Mouse (Mus musculus) midbrain, embryonic 14.5 days (tissue): ENCODE data around the gene Mfap4. TPM values are rescaled to one million over a fixed set of nuclear protein-coding genes. Genes with fewer than 3 reads are reported as not detected.

Experiments used
- ATAC-seq: fragments of 200-750 bp; cut with Nextera tagmentation; 2 replicates; pipeline ENCODE4 v1.8.0; 2017; ENCODE audit warnings: moderate number of reproducible peaks, moderate library complexity; ENCODE audit not compliant: low FRiP score, low TSS enrichment
- DNase-seq: peaks from one replicate; pipeline ENCODE4 v3.0.0-alpha.2; 2015
- H3K27ac ChIP-seq: fragments of 300-500 bp; sonication (generic); replicated peaks from 2 replicates; pipeline ENCODE4 v1.5.1; 2014; ENCODE audit warnings: mild to moderate bottlenecking, low read depth, low read length, moderate library complexity
- H3K27me3 ChIP-seq: fragments of 300-500 bp; sonication (generic); 2 replicates; pipeline ENCODE4 v1.6.1; 2014; ENCODE audit warnings: low read length, control low read depth, mixed read lengths; ENCODE audit not compliant: control insufficient read depth, insufficient read depth
- H3K36me3 ChIP-seq: fragments of 300-500 bp; sonication (generic); 2 replicates; pipeline ENCODE4 v1.6.1; 2014; ENCODE audit warnings: low read length, control low read depth; ENCODE audit not compliant: control insufficient read depth, insufficient read depth
- H3K4me1 ChIP-seq: fragments of 300-500 bp; sonication (generic); 2 replicates; pipeline ENCODE4 v1.6.1; 2014; ENCODE audit warnings: mild to moderate bottlenecking, antibody characterized with exemption, low read length, control low read depth; ENCODE audit not compliant: control insufficient read depth, insufficient read depth
- H3K4me2 ChIP-seq: fragments of 300-500 bp; sonication (generic); 2 replicates; pipeline ENCODE4 v1.6.1; 2014; ENCODE audit warnings: mild to moderate bottlenecking, low read length, moderate library complexity
- H3K4me3 ChIP-seq: fragments of 300-500 bp; sonication (generic); replicated peaks from 2 replicates; pipeline ENCODE4 v1.5.1; 2014; ENCODE audit warnings: low read depth, low read length
- H3K9ac ChIP-seq: fragments of 300-500 bp; sonication (generic); replicated peaks from 2 replicates; pipeline ENCODE4 v1.6.1; 2014; ENCODE audit warnings: mild to moderate bottlenecking, low read length, moderate library complexity
- H3K9me3 ChIP-seq: fragments of 300-500 bp; sonication (generic); 2 replicates; pipeline ENCODE4 v1.6.1; 2016; ENCODE audit warnings: low read length, control low read depth, mixed read lengths; ENCODE audit not compliant: control insufficient read depth
- WGBS: fragments of 180-500 bp; shearing (Covaris S2); extraction: QIAGEN DNeasy Blood & Tissue Kit; methylation state at CpG from one replicate; pipeline ENCODE4 v1.1.7; 2014; 5-methylcytosine and 5-hydroxymethylcytosine counted together
- polyA plus RNA-seq: library from polyadenylated mRNA; unstranded; fragments of >200 nt; fragmentation: Nextera tagmentation; extraction: Ambion mirVana; gene quantifications from 2 replicates; pipeline ENCODE4 v1.2.1, GENCODE M21; 2014

Gene Mfap4
- polyA plus RNA-seq, 1 experiment from 2014 or later = 29.8 TPM

DNA sequence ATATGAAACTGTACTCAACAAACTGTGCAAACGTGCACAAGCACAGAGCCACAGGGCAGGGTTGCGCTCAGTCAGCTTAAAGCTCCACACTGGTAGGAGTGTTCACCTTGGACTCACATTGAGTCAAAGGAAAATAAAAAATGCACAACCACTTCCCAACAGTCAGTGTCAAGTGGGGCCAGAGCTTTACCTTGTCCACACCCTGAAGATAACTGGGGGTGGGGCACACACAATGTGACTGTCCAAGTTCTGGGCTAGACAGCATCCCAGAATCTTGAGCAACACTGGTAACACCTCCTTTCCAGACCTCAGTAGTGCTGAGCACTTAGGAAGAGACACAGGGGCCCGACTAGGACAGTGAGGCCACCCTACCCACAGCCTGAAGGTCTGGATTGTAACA, 33.6 kb downstream of the Mfap4 start:
- no peaks in the 10 kb centered on the region for H3K4me1 ChIP-seq
- no peak overlapping the region for H3K27ac ChIP-seq
- no peak overlapping the region for H3K4me3 ChIP-seq
- ATAC-seq (no peak), DNase-seq (no peak)
- no peak overlapping the region for H3K9ac ChIP-seq
- 95% methylated on average over 3 of the region's 3 CpGs for WGBS
- no peaks in the 10 kb centered on the region for H3K27me3 ChIP-seq
- no peak overlapping the region for H3K4me2 ChIP-seq
- no peaks in the 10 kb centered on the region for H3K9me3 ChIP-seq
- H3K36me3 ChIP-seq = peaks cover 70% of the 10 kb centered on the region

DNA sequence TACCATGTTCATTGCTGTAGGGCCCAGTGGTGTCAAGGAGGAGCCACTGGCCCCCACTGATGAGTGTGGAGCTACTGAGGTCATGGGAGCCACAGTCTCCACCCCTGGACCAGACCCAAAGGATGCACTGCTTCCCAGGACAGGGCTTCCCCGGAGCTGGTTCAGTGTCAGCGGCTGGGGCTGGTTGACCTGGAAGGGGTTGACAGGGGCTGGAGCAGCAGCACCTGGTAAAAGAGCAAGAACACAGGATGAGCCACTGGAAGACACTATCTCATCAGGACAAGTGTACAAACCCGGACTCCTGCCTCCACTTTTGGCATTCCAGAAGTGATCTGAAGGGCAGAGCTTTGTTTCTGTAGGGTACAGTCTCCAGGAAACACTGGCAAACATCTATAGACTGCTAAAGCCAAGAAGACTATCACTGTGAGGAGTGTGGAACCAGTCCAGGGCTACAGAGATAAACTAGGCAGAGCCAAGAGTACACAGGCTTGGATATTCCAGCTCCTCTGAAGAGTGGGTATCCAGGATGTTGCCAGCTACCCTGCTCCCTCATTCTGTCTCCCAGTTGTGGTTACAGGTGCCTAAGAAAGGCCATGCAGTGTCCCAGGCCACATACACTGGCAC, 34.4 kb downstream of the Mfap4 start:
- Histone ChIP-seq H3K9me3 (no peaks in the 10 kb centered on the region), H3K36me3 (peaks cover 66% of the 10 kb centered on the region), H3K9ac (no peak overlapping the region), H3K27me3 (no peaks in the 10 kb centered on the region), H3K4me3 (no peak overlapping the region), H3K4me1 (no peaks in the 10 kb centered on the region), H3K27ac (no peak overlapping the region), H3K4me2 (no peak overlapping the region)
- DNase-seq (no peak), ATAC-seq (no peak)
- 93% methylated on average over 3 of the region's 3 CpGs for WGBS

DNA sequence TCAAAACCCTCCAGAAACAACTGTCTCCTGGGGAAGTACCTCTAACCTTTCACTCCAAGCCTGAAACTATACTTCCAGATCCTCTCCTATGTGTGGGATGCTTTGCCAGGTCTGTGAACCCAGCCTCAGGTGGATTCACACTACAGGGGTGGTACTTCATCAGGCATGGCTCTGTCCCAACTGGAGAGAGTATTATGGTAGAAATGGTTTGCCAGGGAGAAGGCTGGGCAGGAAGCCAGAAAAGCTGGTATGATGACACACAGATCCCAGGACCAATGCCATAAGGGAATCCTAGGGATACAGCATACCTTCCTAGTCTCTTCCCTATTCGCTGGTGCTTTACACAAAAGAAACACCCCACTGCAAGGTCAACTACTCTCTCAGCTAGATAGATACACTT, 41.6 kb downstream of the Mfap4 start:
- no peak overlapping the region for H3K9ac ChIP-seq
- no peak for ATAC-seq
- 96% methylated on average over 1 of the region's 1 CpGs for WGBS
- H3K36me3 ChIP-seq = peaks cover 20% of the 10 kb centered on the region
- no peaks in the 10 kb centered on the region for H3K27me3 ChIP-seq
- H3K4me1 ChIP-seq = no peaks in the 10 kb centered on the region
- no peak overlapping the region for H3K27ac ChIP-seq
- no peaks in the 10 kb centered on the region for H3K9me3 ChIP-seq
- H3K4me2 ChIP-seq = no peak overlapping the region
- H3K4me3 ChIP-seq = no peak overlapping the region
- no peak for DNase-seq

DNA sequence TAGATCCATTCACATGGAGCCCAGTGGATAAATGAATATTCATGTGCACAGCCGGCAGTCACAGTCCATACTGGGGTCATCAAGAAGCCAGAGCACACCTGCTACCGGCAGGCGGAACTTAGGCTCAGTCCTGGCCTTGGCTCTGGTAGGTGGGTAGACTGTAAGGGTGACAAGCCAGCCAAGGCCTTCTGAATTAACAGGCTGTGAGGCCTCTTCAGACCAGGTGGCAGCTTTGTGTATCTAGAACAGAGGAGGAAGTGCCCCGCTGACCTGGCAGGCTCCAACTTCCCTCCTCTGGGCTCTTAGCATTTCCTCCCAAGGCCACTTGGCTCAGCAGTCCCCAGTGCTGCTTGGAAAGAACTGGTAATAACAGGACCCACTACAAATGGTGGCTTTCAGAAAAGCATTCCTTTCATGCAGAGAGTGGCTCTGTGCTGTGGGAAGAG, 44.1 kb downstream of the Mfap4 start:
- ATAC-seq = no peak
- no peak overlapping the region for H3K27ac ChIP-seq
- H3K4me2 ChIP-seq = no peak overlapping the region
- H3K9ac ChIP-seq = no peak overlapping the region
- H3K4me3 ChIP-seq = no peak overlapping the region
- peaks cover 23% of the 10 kb centered on the region; the same call in 1 of the 2 replicates for H3K36me3 ChIP-seq
- 24% methylated on average over 4 of the region's 4 CpGs for WGBS
- H3K9me3 ChIP-seq = no peaks in the 10 kb centered on the region
- no peaks in the 10 kb centered on the region for H3K4me1 ChIP-seq
- DNase-seq = peak; percentile 17
- no peaks in the 10 kb centered on the region for H3K27me3 ChIP-seq

DNA sequence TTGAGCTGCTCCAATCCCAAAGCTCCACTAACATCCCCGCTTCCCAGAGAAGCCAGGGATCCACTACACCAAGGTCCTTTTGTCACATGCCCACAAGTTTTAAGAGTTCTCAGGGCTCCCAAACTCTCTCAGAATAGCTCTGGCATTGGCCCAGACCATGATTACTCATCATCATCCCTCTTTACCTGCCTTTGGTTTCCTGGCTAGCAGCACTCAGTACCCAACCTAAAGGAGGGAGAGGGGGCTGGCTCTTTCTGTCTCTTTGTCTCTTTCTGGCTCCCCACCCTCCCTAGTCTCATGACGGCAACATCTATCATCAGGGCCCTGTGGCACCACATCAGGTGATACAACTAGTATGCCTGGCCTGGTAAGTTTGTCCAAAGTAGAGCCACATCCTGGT, 47.6 kb downstream of the Mfap4 start:
- WGBS = 97% methylated on average over 2 of the region's 2 CpGs
- Histone ChIP-seq H3K27ac (no peak overlapping the region), H3K36me3 (peaks cover 23% of the 10 kb centered on the region; the same call in 1 of the 2 replicates), H3K27me3 (no peaks in the 10 kb centered on the region), H3K9ac (no peak overlapping the region), H3K4me1 (no peaks in the 10 kb centered on the region), H3K4me2 (no peak overlapping the region), H3K9me3 (no peaks in the 10 kb centered on the region), H3K4me3 (no peak overlapping the region)
- ATAC-seq = no peak
- no peak for DNase-seq

DNA sequence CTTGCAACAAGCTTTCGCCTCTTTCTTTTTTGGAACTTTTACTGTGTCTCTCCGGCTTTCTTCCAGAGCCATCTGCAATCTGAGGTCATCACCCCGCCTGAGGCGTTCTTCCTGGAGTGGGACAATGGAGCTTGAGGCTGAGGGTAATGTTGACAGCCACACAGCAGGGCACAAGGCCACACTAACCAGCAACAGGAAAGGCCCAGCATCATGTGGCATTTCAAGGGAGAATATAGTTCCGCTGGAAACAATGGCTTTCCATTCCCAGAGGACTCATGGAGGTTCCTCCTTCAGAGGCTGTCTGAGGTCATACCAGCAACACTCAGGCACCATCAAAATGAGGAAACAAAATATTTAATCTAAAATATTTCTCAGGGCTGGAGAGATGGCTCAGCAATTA, 48.3 kb downstream of the Mfap4 start:
- 83% methylated on average over 5 of the region's 5 CpGs for WGBS
- H3K9ac ChIP-seq = no peak overlapping the region
- no peak for DNase-seq

DNA sequence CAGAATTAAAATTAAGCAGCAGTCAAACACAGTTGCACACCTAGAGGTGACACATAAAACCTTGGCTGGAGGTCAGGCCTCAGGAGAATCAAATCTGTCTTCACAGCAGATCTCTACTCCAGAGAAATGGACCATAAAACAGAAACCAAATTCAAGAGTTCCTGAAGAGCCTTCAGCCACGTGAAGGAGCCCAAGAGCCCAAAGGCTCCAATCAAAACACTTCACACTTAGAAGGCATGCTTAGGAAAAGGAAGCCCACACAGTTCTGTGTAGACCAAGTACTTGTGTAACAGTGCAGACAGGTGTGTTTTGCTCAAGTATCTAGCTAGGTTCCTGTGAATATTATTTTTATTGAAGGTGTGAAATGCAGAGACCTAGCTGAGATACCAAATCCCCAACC, 50.3 kb downstream of the Mfap4 start:
- H3K4me3 ChIP-seq = no peak overlapping the region
- no peak overlapping the region for H3K4me2 ChIP-seq
- H3K36me3 ChIP-seq = peaks cover 32% of the 10 kb centered on the region
- no peak for ATAC-seq
- no peaks in the 10 kb centered on the region for H3K9me3 ChIP-seq
- no peak overlapping the region for H3K27ac ChIP-seq
- no peak for DNase-seq
- 81% methylated on average over 1 of the region's 1 CpGs for WGBS
- no peak overlapping the region for H3K9ac ChIP-seq
- H3K4me1 ChIP-seq = no peaks in the 10 kb centered on the region
- no peaks in the 10 kb centered on the region for H3K27me3 ChIP-seq

More for the DNA sequence above, 48.3 kb downstream of the Mfap4 start:
- no peak overlapping the region for H3K27ac ChIP-seq
- H3K36me3 ChIP-seq = peaks cover 23% of the 10 kb centered on the region; the same call in 1 of the 2 replicates
- H3K4me2 ChIP-seq = no peak overlapping the region
- no peaks in the 10 kb centered on the region for H3K4me1 ChIP-seq
- no peak overlapping the region for H3K4me3 ChIP-seq
- no peaks in the 10 kb centered on the region for H3K27me3 ChIP-seq
- no peaks in the 10 kb centered on the region for H3K9me3 ChIP-seq
- no peak for ATAC-seq

DNA sequence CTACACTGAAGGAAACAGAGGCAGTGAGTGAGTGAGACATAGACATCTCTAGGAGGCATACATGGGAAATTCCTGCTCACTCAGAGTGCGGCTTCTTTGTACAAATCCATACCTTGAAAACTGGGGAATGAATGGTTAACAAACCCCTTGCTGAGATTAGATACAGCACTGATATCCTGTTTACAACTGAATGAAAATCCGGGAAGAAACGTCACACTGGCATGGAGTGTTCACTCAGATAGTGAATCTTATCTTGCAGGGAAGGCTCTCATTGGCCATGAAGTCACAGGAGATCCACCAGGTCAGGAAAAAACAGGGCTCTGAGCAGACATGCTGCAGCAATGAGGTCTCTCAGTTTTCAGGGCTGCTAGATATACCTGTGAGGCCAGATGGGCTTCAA, 51.7 kb downstream of the Mfap4 start:
- Histone ChIP-seq H3K4me2 (no peak overlapping the region), H3K4me1 (no peaks in the 10 kb centered on the region), H3K27ac (no peak overlapping the region), H3K27me3 (no peaks in the 10 kb centered on the region), H3K36me3 (peaks cover 36% of the 10 kb centered on the region), H3K4me3 (no peak overlapping the region), H3K9ac (no peak overlapping the region), H3K9me3 (no peaks in the 10 kb centered on the region)
- 71% methylated on average over 3 of the region's 3 CpGs for WGBS
- DNase-seq = no peak
- ATAC-seq = no peak

DNA sequence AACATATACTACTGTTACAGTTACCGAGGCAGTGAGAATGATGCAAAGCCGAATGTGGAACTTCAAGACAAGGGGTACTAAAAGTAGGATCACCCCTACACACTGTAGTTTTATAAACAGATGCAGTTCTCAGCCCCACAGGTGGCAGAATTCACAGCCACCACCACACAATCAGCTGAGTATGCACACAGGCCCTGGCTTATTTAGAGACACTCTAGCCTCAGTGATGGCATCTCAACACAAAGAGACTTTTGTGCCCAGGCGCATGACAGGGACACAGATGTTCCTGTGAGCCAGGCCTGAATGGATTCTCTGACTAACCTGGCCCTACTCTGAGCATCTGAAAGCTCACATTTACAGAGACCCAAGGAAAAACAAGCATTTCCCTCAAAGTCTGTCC, 52.1 kb downstream of the Mfap4 start:
- Histone ChIP-seq H3K9ac (no peak overlapping the region), H3K4me3 (no peak overlapping the region), H3K27ac (no peak overlapping the region), H3K4me2 (no peak overlapping the region), H3K36me3 (peaks cover 33% of the 10 kb centered on the region), H3K27me3 (no peaks in the 10 kb centered on the region), H3K9me3 (no peaks in the 10 kb centered on the region), H3K4me1 (no peaks in the 10 kb centered on the region)
- DNase-seq (no peak), ATAC-seq (no peak)
- 93% methylated on average over 3 of the region's 3 CpGs for WGBS
